Mouse (Mus musculus): ENCODE data around the gene Dpp9. TPM values are rescaled to one million over a fixed set of nuclear protein-coding genes. Genes with fewer than 3 reads are reported as not detected.
A peak's percentile ranks its signal among the peaks of the same experiment; 100 is the strongest.

The Dpp9 gene
- total and polyA plus RNA-seq, 3 experiments = 38.6 to 41.4 (median 40.4) TPM

DNA sequence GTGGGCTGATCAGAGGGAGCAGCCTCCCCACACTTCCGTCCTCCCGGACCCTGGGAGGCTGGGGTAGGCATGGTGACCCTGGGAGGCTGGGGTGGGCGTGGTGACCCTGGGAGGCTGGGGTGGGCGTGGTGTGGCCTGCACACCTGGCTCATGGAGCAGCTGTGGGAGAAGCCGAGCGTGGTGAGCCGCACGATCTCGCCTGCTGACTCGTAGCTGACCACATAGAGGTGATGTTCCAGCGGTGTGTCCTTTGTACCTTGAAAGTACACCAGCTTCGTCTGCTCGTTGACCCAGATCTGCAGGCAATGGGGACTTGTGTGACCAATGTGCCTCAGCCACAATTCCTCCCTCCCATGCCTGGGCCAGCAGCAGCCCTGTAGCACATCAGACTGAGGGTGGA is 23.9 kb downstream of the Dpp9 start:
- no peaks in the 10 kb centered on the region for H3K27me3 ChIP-seq (ENCODE audit: control insufficient read depth, insufficient read depth, low read length)
- no peak for DNase-seq
- no peaks in the 10 kb centered on the region for H3K4me1 ChIP-seq (ENCODE audit: control insufficient read depth, insufficient read depth, low read length)
- intact Hi-C loops (cut with DNase I) = no loop called here
- H3K79me2 ChIP-seq (replicated peaks; ENCODE audit: control insufficient read depth, insufficient read depth, low read length) = no peaks in the 10 kb centered on the region
- TF ChIP-seq CTCF (IDR thresholded peaks at IDR 0.05) (no peak), EP300 (IDR thresholded peaks at IDR 0.05; ENCODE audit: insufficient read depth, low read depth, low read length) (no peak), POLR2A (IDR thresholded peaks at IDR 0.05; ENCODE audit: insufficient read depth, low read depth, low read length) (no peak)
- H3K36me3 ChIP-seq (ENCODE audit: control insufficient read depth, insufficient read depth, low read length) = no peaks in the 10 kb centered on the region
- H3K27ac ChIP-seq = no peak overlapping the region
- H3K9ac ChIP-seq (ENCODE audit: low read depth, low read length) = no peak overlapping the region
- WGBS = 91% methylated on average over 13 of the region's 13 CpGs
- H3K4me3 ChIP-seq = no peak overlapping the region

DNA sequence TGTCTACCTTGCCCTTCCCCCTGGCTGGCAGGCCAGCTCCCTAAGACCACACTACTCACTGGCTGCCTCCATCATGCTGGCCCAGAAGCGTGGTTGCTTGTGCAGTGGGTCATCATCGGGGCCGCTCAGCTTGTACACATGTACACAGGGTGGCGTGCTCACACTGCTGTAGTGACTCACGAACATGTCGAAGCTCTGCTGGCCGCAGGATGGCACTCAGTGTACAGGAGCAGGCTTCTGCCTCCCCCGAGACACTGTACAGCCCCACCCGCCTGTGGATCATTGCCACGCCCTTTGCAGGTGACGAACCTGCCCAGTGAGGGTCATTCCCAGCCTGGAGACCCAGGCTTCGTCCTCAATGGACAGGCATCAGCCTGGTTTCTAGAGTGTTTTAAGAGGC is 24.3 kb downstream of the Dpp9 start:
- 85% methylated on average over 12 of the region's 12 CpGs for WGBS
- intact Hi-C loops (cut with DNase I) = no loop called here
- no peaks in the 10 kb centered on the region for H3K79me2 ChIP-seq (replicated peaks; ENCODE audit: control insufficient read depth, insufficient read depth, low read length)
- H3K4me3 ChIP-seq = no peak overlapping the region
- H3K36me3 ChIP-seq (ENCODE audit: control insufficient read depth, insufficient read depth, low read length) = no peaks in the 10 kb centered on the region
- H3K4me1 ChIP-seq (ENCODE audit: control insufficient read depth, insufficient read depth, low read length) = no peaks in the 10 kb centered on the region
- no peak overlapping the region for H3K9ac ChIP-seq (ENCODE audit: low read depth, low read length)
- no peak for DNase-seq
- no peak for TF ChIP-seq CTCF (IDR thresholded peaks at IDR 0.05)
- no peak for TF ChIP-seq POLR2A (IDR thresholded peaks at IDR 0.05; ENCODE audit: insufficient read depth, low read depth, low read length)
- TF ChIP-seq EP300 (IDR thresholded peaks at IDR 0.05; ENCODE audit: insufficient read depth, low read depth, low read length) = no peak
- no peak overlapping the region for H3K27ac ChIP-seq
- H3K27me3 ChIP-seq (ENCODE audit: control insufficient read depth, insufficient read depth, low read length) = no peaks in the 10 kb centered on the region

DNA sequence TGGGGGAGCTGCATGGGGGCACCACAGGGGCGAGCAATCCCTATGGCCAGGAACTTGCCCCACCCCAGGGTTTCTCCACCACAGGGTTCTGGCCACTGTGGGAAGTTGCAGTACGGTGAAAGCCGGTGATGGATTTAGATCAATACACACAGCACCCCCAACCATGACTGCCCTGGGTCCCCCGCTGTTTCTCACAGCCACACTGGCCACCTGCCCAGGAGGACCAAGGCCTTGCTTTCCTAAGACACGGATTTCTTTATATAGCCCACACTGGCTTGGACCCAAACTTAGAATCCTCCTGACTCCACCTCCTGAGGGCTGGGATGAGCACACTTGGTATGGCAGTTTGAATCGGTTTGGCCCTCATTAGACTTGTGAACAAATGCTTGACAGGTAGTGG is 27.4 kb downstream of the Dpp9 start:
- 82% methylated on average over 6 of the region's 6 CpGs for WGBS
- intact Hi-C loops (cut with DNase I) = no loop called here
- TF ChIP-seq EP300 (IDR thresholded peaks at IDR 0.05; ENCODE audit: insufficient read depth, low read depth, low read length) = no peak
- no peak for TF ChIP-seq POLR2A (IDR thresholded peaks at IDR 0.05; ENCODE audit: insufficient read depth, low read depth, low read length)
- TF ChIP-seq CTCF (IDR thresholded peaks at IDR 0.05) = no peak

DNA sequence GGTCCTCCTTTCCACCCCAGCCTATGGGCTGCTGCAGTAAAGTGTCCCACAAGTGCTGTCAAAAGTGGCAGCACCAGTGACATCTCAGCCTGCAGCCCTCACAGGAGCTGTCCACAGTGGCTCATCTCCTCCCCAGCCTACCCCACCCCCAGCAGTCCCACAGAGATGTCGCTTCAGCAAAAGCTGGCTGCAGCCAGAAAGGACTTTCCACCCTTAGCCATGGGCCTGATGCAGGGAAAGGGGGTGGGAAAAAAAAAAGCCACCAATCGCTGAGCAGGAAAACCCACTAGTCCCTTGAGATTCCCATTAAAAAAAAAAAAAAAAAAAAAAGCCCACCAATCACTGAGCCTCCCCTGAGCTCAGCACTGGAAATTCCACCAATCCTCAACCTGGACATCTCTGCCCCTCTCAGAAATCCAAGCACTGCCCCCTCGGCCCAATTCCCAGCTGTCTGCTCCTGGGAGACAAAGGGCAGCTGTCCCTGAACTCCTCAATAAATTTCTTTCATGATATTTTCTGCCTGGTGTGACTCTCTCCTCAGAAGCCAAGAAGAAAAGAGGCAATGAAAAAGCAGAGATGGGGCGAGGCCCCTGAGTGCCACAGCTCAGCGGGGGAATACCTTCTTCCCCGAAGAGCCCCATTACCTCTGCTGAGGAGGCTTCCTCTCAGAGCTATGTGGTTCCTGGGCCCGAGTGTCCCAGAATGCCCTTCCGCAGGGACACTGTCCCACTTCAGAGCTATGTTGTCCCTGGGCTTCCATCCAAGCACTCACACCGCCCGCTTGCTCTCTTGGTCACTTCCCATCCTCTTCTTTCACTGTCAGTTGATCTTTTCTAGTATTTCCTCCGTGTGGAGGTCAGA is 33.2 kb downstream of the Dpp9 start:
- intact Hi-C loops (cut with DNase I) = no loop called here
- H3K27ac ChIP-seq = peak overlapping the region; percentile 85
- H3K4me3 ChIP-seq = no peak overlapping the region
- peak; percentile 76 to 82 for DNase-seq
- 22% methylated on average over 11 of the region's 11 CpGs for WGBS
- H3K36me3 ChIP-seq (ENCODE audit: control insufficient read depth, insufficient read depth, low read length) = no peaks in the 10 kb centered on the region
- H3K9ac ChIP-seq (ENCODE audit: low read depth, low read length) = peak overlapping the region; percentile 8; the same call in 1 of the 2 replicates
- H3K27me3 ChIP-seq (ENCODE audit: control insufficient read depth, insufficient read depth, low read length) = no peaks in the 10 kb centered on the region
- H3K79me2 ChIP-seq (replicated peaks; ENCODE audit: control insufficient read depth, insufficient read depth, low read length) = no peaks in the 10 kb centered on the region
- TF ChIP-seq CTCF (IDR thresholded peaks at IDR 0.05) = no peak
- TF ChIP-seq POLR2A (IDR thresholded peaks at IDR 0.05; ENCODE audit: insufficient read depth, low read depth, low read length) = peak; percentile 30
- TF ChIP-seq EP300 (IDR thresholded peaks at IDR 0.05; ENCODE audit: insufficient read depth, low read depth, low read length) = 0 out of 2 replicates have a peak, but pooled peaks have one; percentile 32
- H3K4me1 ChIP-seq (ENCODE audit: control insufficient read depth, insufficient read depth, low read length) = peaks cover 6% of the 10 kb centered on the region; the same call in 1 of the 2 replicates

More for the DNA sequence above, 27.4 kb downstream of the Dpp9 start:
- H3K4me3 ChIP-seq = no peak overlapping the region
- H3K27ac ChIP-seq = no peak overlapping the region
- DNase-seq = no peak
- no peak overlapping the region for H3K9ac ChIP-seq (ENCODE audit: low read depth, low read length)
- H3K4me1 ChIP-seq (ENCODE audit: control insufficient read depth, insufficient read depth, low read length) = no peaks in the 10 kb centered on the region
- no peaks in the 10 kb centered on the region for H3K27me3 ChIP-seq (ENCODE audit: control insufficient read depth, insufficient read depth, low read length)
- no peaks in the 10 kb centered on the region for H3K79me2 ChIP-seq (replicated peaks; ENCODE audit: control insufficient read depth, insufficient read depth, low read length)
- H3K36me3 ChIP-seq (ENCODE audit: control insufficient read depth, insufficient read depth, low read length) = no peaks in the 10 kb centered on the region

DNA sequence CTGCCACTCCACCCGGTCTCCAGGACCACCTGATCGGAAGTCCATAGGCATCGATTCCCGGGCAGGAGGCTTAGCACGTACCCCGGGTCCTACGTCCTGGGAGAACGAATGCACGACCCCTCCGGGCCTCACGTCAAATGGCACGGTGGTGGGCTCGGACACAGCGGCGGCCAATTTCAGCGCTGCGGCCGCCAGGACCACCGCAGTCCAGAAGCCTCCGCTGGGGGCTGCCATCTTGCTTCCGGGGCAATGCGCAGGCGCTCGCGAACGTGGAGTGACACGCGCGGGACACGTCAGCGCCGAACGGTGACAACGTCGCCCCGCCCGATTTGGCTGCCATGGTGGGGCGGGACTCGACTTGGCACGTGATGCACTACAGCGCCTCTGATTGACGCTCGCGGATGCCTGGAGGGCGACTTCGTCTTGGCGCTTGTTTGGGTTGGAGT is 35.0 kb downstream of the Dpp9 start, which contains the start of gene Mydgf:
Mydgf (minus strand) TSS at position 263 of the 446 bp plus-strand sequence.
- Histone ChIP-seq H3K4me3 (peak within 1 kb of the TSS; percentile 100), H3K79me2 (replicated peaks; ENCODE audit: control insufficient read depth, insufficient read depth, low read length) (no peaks in the 10 kb centered on the region), H3K9ac (ENCODE audit: low read depth, low read length) (peak within 1 kb of the TSS; percentile 85), H3K36me3 (ENCODE audit: control insufficient read depth, insufficient read depth, low read length) (no peaks in the 10 kb centered on the region), H3K4me1 (ENCODE audit: control insufficient read depth, insufficient read depth, low read length) (peaks cover 6% of the 10 kb centered on the region; the same call in 1 of the 2 replicates), H3K27ac (peak within 1 kb of the TSS; percentile 77), H3K27me3 (ENCODE audit: control insufficient read depth, insufficient read depth, low read length) (no peaks in the 10 kb centered on the region)
- WGBS = under 1% methylated on average over 47 of the region's 47 CpGs
- intact Hi-C loops (cut with DNase I) = loop anchor here (2.0 kb wide), 1 partner anchor 21 kb away; the partner anchor contains the start of gene Tnfaip8l1
- TF ChIP-seq EP300 (IDR thresholded peaks at IDR 0.05; ENCODE audit: insufficient read depth, low read depth, low read length) = peak; percentile 64; the same call in 1 of the 2 replicates
- TF ChIP-seq CTCF (IDR thresholded peaks at IDR 0.05) = peak; percentile 37
- peak; percentile 77; the same call in 1 of the 2 replicates for TF ChIP-seq POLR2A (IDR thresholded peaks at IDR 0.05; ENCODE audit: insufficient read depth, low read depth, low read length)
- peak; percentile 97 to 98 for DNase-seq

All from heart, adult 2 months (tissue).